Mouse (Mus musculus) liver, adult 2 months (tissue): ENCODE results near the gene Pfdn4.

ENCODE experiments used
- CTCF ChIP-seq: fragments of 200-500 bp; IDR thresholded peaks from 2 replicates; pipeline ENCODE4 v1.5.1; 2011; ENCODE audit warnings: low read depth, low read length, control low read depth
- POLR2A ChIP-seq: fragments of 200-500 bp; IDR thresholded peaks from 2 replicates; pipeline ENCODE4 v1.6.1; 2011; ENCODE audit warnings: low read length, control low read depth; ENCODE audit not compliant: insufficient read depth; ENCODE audit errors: extremely low read depth

DNA sequence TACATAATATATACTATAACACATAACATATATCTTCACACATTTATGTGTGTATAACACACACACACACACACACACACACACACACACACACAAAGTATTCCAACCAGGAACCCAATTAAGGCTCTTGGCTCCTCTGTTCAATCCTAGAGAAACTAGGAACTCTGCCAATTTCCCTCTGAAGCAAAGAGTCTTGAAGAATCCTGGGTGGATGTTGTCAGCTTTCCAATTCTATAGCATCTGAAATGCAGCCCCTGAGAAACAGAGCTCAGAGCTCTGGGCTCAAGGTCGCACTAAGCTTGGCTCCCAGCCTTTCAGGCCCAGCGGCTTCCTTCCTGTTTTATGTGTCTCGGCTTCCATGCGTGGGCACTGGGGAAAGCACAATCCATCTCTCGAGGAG lies 54.0 kb downstream of the Pfdn4 start:
- no peak for TF ChIP-seq CTCF
- no peak for TF ChIP-seq POLR2A
